In the genomic region with DNA sequence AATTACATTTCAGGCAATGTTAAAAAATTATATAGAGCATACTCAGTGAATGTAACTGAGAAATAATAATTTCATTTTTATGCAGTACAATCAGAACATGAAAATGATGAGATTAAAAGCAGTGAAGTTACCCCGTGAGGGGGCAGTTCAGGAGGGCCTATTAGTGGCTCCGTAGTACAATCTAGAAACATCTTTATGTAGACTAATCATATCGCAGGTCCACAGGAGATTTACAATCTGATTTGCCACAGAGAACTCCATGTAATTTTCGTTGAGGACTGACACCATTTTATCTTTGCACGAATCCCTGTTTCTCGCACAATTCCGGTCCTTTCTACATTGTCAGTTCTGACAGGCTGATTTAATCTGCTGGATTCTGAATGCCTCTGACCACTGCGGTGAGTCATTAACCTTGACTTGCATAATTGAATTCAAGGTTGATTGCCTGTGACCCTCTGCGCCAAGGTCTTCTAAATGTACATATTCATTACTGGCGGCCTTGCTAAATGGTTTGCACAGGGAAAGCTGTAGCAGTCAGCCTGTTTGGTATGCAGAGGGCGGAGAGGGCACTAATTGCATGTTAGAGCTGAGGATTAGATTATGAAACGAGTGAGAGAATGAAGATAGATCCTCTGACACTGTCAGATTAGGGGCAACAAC, we compare ENCODE assay signal across 11 mouse cellular contexts.
DNase-seq lines count a peak whose midpoint lies in the region; ATAC-seq lines count a peak whose summit lies in the region.
"Had no signal": no experiment of that assay in that cellular context is flagged by ENCODE, and none has a peak within 500 bp of the region (broad histone marks: within the 10 kb centered on the region; RNA-seq: fewer than 3 reads in every experiment).

No protein-coding gene starts in this region.

- no peaks in the 10 kb centered on the region for H3K36me3 ChIP-seq in forebrain, embryonic 11.5 days (ENCODE audit: control insufficient read depth, insufficient read depth, low read length)
- no peaks in the 10 kb centered on the region for H3K36me3 ChIP-seq in forebrain, embryonic 10.5 days (replicated peaks)
- H3K36me3 ChIP-seq in forebrain, embryonic 15.5 days = no peaks in the 10 kb centered on the region
- no peaks in the 10 kb centered on the region for H3K36me3 ChIP-seq in kidney, embryonic 15.5 days
- no peaks in the 10 kb centered on the region for H3K36me3 ChIP-seq in neural tube, embryonic 14.5 days (ENCODE audit: control insufficient read depth, insufficient read depth, low read length)
- H3K36me3 ChIP-seq: limb, embryonic 13.5 days had no signal

- H3K9ac ChIP-seq in forebrain, embryonic 11.5 days (ENCODE audit: low read length) = no peak overlapping the region
- H3K9ac ChIP-seq in forebrain, embryonic 15.5 days (replicated peaks) = no peak overlapping the region
- H3K9ac ChIP-seq in kidney, embryonic 15.5 days = no peak overlapping the region
- H3K9ac ChIP-seq in neural tube, embryonic 14.5 days (replicated peaks; ENCODE audit: low read depth, low read length) = no peak overlapping the region; the same call in 1 of the 2 replicates
- H3K9ac ChIP-seq: limb, embryonic 13.5 days had no signal

- no peak overlapping the region for H3K4me2 ChIP-seq in forebrain, embryonic 11.5 days (ENCODE audit: low read depth, low read length, severe bottlenecking)
- H3K4me2 ChIP-seq in forebrain, embryonic 15.5 days (replicated peaks) = peak overlapping the region; percentile 13
- H3K4me2 ChIP-seq in kidney, embryonic 15.5 days = 0 out of 2 replicates have a peak overlapping the region, but pooled peaks have one; percentile 5
- no peak overlapping the region for H3K4me2 ChIP-seq in neural tube, embryonic 14.5 days (ENCODE audit: low read depth, low read length)
- H3K4me2 ChIP-seq: limb, embryonic 13.5 days had no signal

- H3K4me1 ChIP-seq in forebrain, embryonic 11.5 days (replicated peaks; ENCODE audit: control insufficient read depth, insufficient read depth, low read length) = no peaks in the 10 kb centered on the region
- peaks cover 10% of the 10 kb centered on the region for H3K4me1 ChIP-seq in forebrain, embryonic 10.5 days
- H3K4me1 ChIP-seq in forebrain, embryonic 15.5 days = peaks cover 4% of the 10 kb centered on the region; the same call in 1 of the 2 replicates
- H3K4me1 ChIP-seq in kidney, embryonic 15.5 days = peaks cover 3% of the 10 kb centered on the region; the same call in 1 of the 2 replicates
- H3K4me1 ChIP-seq in neural tube, embryonic 14.5 days (ENCODE audit: control insufficient read depth, insufficient read depth, low read length) = no peaks in the 10 kb centered on the region
- H3K4me1 ChIP-seq: megakaryocyte, embryonic 14.5 days had no signal

- H3K9me3 ChIP-seq in forebrain, embryonic 11.5 days (ENCODE audit: control insufficient read depth, low read length) = no peaks in the 10 kb centered on the region
- no peaks in the 10 kb centered on the region for H3K9me3 ChIP-seq in forebrain, embryonic 10.5 days
- H3K9me3 ChIP-seq in forebrain, embryonic 15.5 days = no peaks in the 10 kb centered on the region
- no peaks in the 10 kb centered on the region for H3K9me3 ChIP-seq in kidney, embryonic 15.5 days (replicated peaks)
- no peaks in the 10 kb centered on the region for H3K9me3 ChIP-seq in neural tube, embryonic 14.5 days (ENCODE audit: control insufficient read depth, low read length)
- H3K9me3 ChIP-seq: limb, embryonic 13.5 days had no signal

- no peak overlapping the region for H3K4me3 ChIP-seq in forebrain, embryonic 11.5 days (ENCODE audit: low read depth, low read length)
- no peak overlapping the region for H3K4me3 ChIP-seq in forebrain, embryonic 10.5 days
- H3K4me3 ChIP-seq in forebrain, embryonic 15.5 days = no peak overlapping the region
- no peak overlapping the region for H3K4me3 ChIP-seq in kidney, embryonic 15.5 days (replicated peaks)
- no peak overlapping the region for H3K4me3 ChIP-seq in neural tube, embryonic 14.5 days (ENCODE audit: low read depth, low read length)
- H3K4me3 ChIP-seq: limb, embryonic 13.5 days; megakaryocyte, embryonic 14.5 days had no signal

- peak; percentile 64 for ATAC-seq in forebrain, embryonic 11.5 days (replicated peaks; ENCODE audit: low FRiP score)
- peak; percentile 58; the same call in 1 of the 2 replicates for ATAC-seq in forebrain, embryonic 15.5 days (replicated peaks)
- peak; percentile 84 for ATAC-seq in kidney, embryonic 15.5 days (replicated peaks; ENCODE audit: low FRiP score)
- ATAC-seq in neural tube, embryonic 14.5 days (ENCODE audit: low read depth) = peak; percentile 68; the same call in 1 of the 2 replicates

- H3K27ac ChIP-seq in forebrain, embryonic 11.5 days (ENCODE audit: low read depth, low read length) = no peak overlapping the region
- H3K27ac ChIP-seq in forebrain, embryonic 10.5 days = no peak overlapping the region
- no peak overlapping the region for H3K27ac ChIP-seq in forebrain, embryonic 15.5 days (replicated peaks)
- no peak overlapping the region for H3K27ac ChIP-seq in kidney, embryonic 15.5 days
- H3K27ac ChIP-seq in neural tube, embryonic 14.5 days (ENCODE audit: low read depth, low read length) = no peak overlapping the region
- H3K27ac ChIP-seq: limb, embryonic 13.5 days had no signal

- 48% methylated on average over 12 of the region's 12 CpGs for WGBS in forebrain, embryonic 11.5 days
- 64% methylated on average over 12 of the region's 12 CpGs for WGBS in forebrain, embryonic 10.5 days
- 30% methylated on average over 12 of the region's 12 CpGs for WGBS in forebrain, embryonic 15.5 days
- WGBS in kidney, embryonic 15.5 days = 38% methylated on average over 12 of the region's 12 CpGs
- WGBS in neural tube, embryonic 14.5 days = 33% methylated on average over 12 of the region's 12 CpGs

- no peaks in the 10 kb centered on the region for H3K27me3 ChIP-seq in forebrain, embryonic 11.5 days (ENCODE audit: control insufficient read depth, insufficient read depth, low read length)
- H3K27me3 ChIP-seq in forebrain, embryonic 10.5 days (ENCODE audit: poor library complexity, severe bottlenecking) = no peaks in the 10 kb centered on the region
- no peaks in the 10 kb centered on the region for H3K27me3 ChIP-seq in forebrain, embryonic 15.5 days
- peaks cover 22% of the 10 kb centered on the region for H3K27me3 ChIP-seq in kidney, embryonic 15.5 days
- H3K27me3 ChIP-seq in neural tube, embryonic 14.5 days (ENCODE audit: control insufficient read depth, insufficient read depth, low read length) = no peaks in the 10 kb centered on the region
- H3K27me3 ChIP-seq: megakaryocyte, embryonic 14.5 days had no signal

- no peak for DNase-seq in forebrain, embryonic 11.5 days (ENCODE audit: low spot score)
- DNase-seq in forebrain, embryonic 10.5 days (ENCODE audit: extremely low spot score, low spot score) = no peak
- no peak for DNase-seq in spleen, adult 18-20 months
- DNase-seq in left cerebral cortex, adult 9 months (ENCODE audit: low spot score in 2 of 2) = no peak
- no peak for DNase-seq in adipocyte (ENCODE audit: low spot score)
- DNase-seq: heart, postnatal 14 days had no signal

Comparison
In these comparisons a context has a peak if more than half of its experiments do, and no peak if none do; other contexts are left out.
1. H3K4me2 ChIP-seq: peak in forebrain, embryonic 15.5 days (single experiment) and kidney, embryonic 15.5 days (single experiment); none in forebrain, embryonic 11.5 days (single experiment) and neural tube, embryonic 14.5 days (single experiment).
2. Peak in every context shown above with its lines, with median percentiles within 50 percentile points of each other: ATAC-seq.